Mouse (Mus musculus): ENCODE measurements around the gene Klhl22.
A peak's percentile ranks its signal among the peaks of the same experiment; 100 is the strongest.
"Not testable (repeated sequence)": the region's sequence is repeated elsewhere in the genome, so short reads cannot be mapped to it uniquely, and the experiment has no call there.

Klhl22 gene

DNA sequence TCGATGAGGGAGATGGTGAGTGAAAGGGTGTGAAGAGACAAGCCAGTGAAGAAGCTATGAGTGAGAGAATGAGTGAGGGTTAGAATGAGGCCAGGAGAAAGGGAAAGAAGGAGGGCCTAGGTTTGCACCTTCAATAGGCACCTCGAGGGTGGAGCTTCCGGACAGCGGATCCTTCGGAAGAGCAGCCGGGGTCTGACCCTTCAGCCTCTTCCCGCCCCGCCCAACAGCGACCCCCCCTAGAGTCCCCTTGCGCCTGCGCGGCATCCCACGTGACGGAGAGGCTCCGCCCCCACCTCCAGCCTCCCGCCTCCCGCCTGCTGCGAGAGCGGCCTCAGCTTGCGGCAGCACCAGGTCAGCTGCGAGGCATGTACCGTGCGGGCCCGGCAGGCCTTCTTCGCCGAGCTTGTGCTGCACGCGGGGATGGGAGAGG is at the start of gene Klhl22:
Gene Klhl22, plus strand, starts transcription at position 275 of the 430 bp plus-strand sequence.
- peak; percentile 92 to 94 for DNase-seq

DNA sequence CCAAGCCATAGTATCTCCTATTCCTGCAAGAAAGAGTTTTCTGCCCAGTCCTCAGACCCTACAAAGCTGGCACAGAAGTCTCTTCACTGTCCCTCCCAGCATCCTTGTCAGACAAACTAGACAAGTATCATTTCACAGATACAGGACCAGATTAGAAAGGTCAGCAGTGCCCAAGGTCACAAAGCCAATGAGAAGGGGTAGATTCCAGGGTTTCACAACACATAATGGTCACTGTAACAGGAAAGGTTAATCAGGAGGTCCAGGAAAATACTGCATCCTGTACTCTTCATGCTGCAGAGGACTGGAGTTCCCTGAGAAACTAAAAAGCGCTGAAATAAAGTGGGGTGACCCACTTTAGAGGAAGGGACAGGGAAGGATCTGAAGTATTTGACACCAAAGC is 41.6 kb upstream of the Klhl22 start:
- no peak for DNase-seq

DNA sequence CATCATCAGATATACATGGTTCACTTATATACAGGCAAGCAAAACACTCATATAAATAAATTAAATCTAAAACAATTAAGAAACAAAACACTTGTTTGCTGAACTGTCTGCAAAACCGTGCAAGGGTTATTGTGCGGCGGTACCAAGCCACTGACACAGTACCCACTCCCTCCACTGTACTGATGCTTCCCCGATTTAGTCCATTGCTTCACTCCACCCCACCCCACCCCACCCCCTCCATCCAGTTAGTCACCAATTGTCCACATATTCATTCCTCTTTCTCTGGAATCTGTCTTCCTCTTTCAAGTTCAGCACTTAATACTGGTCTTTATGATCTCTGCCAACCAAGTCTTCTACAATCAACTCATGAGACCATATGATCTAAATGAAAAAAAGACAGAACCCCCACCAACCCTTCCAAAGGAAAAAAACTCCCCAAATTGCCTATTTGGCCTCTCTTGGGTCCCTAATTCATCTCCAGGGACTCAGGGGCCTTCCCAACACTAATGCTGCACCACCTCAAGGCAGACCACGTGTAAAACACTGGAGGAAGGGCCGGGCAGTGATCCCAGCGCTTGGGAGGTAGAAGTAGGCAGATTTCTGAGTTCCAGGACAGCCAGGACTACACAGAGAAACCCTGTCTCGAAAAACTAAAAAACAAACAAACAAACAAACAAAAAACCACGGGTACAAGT is 38.2 kb upstream of the Klhl22 start:
- DNase-seq, result no peak

DNA sequence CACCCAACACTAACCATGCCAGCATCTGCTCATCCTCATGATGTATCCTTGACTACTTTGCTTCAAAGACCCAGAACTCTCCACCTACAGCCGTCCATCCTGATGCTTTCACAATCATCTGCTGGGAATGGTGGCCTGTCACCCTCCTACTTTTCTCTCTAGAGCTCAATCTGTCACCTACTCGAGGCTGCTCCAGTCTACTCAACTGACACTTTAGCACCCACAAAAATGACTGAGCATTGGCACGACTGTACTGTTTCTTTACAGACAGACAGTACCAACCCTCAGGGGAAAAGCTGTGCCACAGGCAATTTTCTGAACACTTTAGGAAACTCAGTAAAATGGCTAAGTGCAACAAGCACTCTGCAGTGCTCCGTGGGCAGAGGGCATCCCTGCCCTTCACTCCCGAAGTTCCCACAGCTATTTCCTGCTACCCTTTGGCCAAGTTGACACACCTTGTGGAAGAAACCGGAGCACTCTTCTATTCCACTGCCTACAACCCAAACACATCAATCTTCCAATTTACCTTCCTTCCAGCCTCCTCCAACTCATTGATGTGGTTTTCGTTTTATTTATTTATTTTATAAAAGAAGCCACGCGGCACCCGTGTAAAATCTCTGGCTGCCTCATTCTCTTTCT is 37.5 kb upstream of the Klhl22 start:
- no peak for DNase-seq

DNA sequence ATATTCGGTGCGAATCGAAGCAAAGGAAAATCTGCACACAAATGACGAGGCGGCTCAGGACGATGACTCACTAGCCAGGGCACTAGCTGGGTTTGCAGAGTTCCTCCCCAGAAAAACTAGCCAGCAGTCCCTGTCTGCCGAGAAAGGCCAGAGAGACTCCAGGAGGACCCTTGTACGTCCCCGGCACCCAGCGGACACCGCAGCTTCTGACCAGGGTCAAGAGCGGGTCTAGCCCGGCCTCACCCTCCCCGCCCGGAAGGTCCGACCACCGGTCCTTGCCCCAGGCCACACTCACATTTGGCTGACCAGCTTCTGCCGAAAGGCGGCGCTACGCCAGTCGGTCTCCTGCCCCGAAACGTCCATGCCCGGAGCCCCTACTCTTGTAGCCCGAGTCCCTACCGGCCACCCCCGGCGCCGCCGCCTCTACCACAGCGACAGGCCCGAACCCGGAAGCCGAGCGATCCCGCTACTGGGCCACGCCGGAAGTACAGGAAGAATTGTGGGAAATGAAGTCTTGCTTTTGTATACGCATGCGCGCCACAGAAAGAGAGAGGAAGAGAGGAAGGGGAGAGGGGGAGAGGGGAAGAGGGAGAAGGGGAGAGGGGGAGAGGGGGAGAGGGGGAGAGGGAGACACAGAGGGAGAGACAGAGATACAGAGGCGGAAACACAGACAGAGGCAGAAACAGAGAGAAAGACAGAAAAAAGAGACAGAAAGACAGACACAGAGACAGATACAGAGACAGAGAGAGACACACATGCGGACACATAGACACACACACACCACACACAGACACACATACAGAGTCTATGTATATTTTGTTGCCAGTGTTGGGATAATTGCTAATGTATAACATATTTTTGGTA is 36.7 kb upstream of the Klhl22 start:
- peak; percentile 89 to 93 for DNase-seq

DNA sequence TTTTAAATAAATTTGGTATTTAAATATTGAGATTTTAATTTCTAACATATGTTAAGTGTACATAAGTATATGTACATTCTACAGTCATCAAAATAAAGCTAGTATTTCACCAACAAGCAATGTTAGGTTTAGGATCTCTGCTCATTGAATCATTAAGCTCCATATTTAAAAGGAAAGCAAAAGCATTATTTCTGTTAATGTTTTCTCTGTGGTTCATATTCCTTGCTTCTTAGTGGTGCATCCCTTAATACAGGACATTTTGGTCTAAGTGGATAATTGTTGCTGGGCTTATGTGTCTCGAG is 36.1 kb upstream of the Klhl22 start:
- no peak for DNase-seq

DNA sequence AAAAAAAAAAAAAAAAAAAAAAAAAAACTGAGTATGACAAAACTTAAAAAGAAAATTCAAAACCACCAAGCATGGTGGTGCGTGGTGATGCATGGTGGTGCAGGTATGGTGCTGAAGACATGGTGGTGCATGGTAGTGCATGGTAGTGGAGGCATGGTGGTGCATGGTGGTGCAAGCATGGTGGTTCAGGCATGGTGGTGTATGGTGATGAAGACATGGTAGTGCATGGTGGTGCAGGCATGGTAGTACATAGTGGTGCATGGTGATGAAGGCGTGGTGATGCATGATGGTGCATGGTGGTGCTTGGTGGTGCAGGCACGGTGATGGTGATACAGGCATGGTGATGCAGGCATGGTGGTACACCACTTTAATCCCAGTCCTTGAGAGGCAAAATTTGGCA is 35.0 kb upstream of the Klhl22 start:
- DNase-seq, result no peak

DNA sequence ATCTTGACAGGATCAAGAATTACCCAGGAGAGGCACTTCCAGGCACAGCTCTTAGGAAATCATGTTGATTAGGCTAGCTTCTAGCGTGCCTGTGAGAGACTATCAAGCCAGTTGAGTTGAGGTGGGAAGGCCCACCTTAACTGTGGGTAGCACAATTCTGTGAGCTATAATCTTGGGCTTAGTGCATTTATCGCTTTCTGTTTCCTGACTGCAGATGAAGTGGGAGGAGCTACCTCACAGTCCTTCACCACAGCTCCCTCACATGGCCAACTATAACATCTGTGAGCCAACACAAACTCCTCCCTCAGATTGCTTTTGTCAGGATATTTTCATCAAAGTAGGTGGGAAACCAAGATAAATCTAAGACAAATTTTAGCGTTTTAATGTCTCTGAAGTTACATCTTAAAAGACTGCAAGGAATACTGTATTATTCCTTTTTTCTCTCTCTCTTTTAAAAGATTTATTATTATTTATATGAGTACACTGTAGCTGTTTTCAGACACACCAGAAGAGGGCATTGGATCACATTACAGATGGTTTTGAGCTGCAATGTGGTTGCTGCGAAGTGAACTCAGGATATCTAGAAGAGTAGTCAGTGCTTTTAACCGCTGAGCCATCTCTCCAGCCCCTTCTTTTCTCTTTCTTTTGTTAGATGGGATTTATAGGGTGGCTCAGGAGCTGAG is 32.1 kb upstream of the Klhl22 start:
- DNase-seq, result peak in 1 of 2 experiments; percentile 30

DNA sequence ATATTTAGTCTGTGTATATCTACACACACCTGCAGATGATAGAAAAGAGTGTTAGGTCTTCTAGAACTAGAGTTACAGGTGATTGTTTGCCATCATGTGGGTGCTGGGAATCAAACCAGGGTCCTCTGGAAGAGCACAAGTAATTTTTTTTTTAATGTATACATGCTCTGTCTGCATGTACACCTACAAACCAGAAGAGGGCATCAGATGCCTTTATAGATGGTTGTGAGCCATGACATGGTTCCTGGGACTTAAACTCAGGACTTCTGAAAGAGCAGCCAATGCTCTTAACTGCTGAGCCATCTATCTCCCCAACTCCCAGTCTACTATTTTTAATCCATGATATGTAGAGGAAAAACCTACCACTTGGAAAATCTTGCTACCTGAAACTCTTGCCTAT is 29.4 kb upstream of the Klhl22 start:
- DNase-seq, result no peak

DNA sequence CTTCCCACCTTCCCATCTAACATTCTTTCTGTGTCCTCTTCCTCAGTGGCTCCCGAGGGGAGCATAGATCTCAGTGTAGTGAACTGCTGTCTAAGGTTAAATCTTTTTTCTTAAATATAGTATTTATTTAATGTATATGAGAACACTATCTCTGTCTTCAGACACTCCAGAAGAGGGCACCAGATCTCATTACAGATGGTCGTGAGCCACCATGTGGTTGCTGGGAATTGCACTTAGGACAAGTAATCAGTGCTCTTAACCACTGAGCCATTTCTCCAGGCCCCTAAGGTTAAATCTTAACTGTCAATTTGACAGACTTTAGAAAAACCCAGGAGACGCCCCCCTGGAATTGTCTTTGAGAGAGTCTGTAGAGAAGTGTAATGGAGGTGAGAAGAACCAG is 27.4 kb upstream of the Klhl22 start:
- no peak for DNase-seq

DNA sequence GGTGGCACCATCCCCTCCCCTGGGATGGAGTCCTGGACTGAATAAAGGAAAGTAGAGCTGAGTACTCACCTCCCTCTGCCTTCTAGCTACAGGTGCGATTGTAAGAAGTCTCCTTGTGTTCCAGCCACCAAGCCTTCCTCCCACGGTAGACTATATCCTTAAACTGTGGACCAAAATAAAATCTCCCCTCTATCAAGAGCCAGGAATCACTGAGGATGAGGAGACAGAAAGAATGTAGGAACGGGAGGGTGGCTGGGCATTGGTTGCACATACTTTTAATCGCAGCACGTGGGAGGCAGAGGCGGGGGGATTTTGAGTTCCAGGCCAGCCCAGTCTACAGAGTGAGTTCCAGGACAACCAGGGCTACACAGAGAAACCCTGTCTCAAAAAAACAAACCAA is 27.0 kb upstream of the Klhl22 start:
- no peak for DNase-seq

DNA sequence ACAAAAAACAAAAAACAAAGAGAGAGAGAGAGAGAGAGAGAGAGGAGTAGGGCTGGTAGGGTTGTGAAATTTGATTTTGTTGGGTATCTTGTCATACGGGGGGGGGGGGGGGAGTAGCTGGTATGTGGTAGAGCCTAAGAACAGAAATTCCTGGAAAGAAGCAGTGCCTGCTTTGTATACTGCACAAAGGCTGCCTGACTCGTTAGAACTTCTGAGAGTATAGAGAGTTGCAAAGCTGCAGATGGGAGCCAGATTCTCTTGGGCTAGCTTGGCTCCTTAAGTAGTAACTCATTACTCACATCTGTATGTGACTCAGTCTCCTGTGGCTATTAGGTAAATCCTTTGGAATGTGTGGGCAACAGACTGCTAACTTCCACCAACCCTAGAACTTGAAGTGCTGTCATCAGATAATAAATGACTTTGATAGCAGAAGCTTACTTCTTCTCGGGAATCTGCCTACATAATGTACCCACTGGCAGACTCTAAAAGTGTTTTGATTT is 26.5 kb upstream of the Klhl22 start, which contains the start of gene Med15:
Gene Med15, minus strand, starts transcription at position 51 of the 500 bp plus-strand sequence.
- no peak for DNase-seq

DNA sequence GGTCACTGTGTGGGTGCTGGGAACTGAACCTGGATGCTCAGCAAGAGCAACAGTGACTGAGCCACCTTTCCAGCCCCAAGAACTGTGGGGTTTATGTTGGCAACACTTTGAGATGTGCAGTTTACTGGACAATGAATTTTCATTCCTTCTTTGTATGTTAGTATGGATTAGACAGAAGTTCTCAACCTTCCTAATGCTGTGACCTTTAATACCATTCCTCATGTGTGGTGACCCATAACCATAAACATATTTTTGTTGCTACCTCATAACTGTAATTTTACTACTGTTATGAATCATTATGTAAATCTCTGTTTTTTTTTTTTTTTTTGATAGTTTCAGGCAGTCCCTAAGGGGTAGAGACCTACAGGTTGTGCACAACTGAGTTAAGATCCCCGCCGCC is 25.8 kb upstream of the Klhl22 start:
- no peak for DNase-seq

DNA sequence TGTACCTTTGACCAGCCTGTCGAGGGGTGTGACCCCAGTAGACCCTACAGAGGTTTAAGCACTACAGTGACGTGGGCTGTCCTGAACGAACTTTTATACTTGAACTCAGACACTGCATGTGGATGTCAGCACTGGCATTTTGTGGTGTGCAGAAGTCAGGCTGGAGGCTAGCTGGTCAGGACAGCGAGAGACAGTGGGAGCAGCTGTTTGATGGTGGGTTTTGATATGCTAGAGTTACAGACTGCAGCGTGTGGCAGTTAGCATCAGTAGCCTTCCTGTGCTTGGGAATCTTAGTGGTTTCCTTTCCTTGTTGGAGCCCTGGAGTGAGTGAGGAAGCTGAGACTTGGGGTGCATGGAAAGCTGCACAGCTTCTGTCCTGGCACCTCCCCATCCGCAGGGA is 24.5 kb upstream of the Klhl22 start:
- not testable (repeated sequence) for DNase-seq

DNA sequence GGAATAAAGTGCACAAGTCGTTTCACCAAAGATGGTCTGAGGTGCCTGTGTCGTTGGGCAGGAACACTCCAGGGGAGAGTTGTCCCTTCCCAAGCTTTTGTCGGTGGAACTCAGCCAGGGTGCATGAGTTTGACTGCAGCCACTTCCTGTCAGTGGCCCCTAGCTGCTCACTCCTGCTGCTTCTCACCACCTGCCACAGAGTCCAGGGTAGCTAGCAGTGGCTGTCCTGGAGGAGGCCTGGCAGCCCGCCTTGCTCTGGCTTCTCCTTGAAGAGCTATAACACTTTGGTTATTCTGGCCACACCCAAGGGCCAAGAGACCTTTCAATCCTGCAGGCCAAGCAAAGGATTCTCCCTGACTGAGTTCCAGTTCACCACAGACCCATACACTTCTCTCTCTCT is 23.3 kb upstream of the Klhl22 start:
- DNase-seq, result no peak

DNA sequence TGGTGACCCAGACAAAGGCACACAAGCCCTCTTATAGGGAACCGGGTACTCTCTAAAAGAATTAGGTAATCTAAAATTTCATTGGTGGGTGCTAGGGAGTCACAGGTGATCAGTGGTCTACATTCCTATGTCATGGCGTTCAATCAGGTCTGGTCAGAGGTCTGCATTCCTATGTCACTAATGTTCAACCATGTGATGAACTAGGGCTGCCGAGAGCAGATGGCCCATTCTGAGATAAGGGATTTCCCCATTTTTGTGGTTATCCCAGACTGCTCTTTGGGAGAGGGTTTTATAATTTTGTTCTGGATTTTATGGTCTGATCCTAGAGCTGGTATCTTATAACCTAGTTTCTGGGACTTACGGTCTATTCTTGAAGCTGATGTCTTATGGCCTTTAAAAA is 19.3 kb upstream of the Klhl22 start:
- DNase-seq, result no peak

DNA sequence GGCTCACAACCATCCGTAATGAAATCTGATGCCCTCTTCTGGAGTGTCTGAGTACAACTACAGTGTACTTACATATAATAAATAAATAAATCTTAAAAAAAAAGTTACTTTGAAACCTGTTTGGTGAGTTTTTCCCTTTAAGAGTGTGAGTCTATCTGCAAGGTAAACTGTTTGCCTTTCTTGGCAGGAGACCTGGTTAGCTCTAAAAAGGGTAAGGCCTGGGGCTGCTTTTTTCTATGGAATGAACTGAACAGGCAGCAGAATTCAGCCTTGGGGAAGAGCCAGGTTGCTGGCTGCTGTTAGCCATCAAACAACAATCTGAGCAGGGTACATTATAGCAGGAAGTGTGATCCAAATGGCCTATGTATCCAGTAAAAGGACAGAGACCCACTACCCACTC is 16.6 kb upstream of the Klhl22 start:
- no peak for DNase-seq

DNA sequence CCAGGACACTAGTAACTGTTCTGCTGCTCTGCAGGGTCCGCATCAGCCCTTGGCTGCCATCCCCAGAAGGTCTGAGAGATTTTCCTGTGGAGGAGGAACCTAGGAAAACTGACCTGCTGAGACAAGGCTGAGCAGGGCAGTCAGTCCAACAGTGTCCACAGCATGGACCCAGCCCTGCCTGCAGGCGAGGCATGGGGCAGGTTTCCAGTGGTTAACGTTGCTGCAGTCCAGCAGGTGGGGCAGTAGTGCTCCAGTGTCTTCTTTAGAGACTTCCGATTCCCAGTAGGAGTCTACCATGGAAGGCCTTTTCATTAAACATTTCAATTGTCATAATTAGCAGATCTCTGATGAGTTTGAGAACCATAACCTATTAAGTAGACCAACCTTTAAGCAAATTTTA is 16.1 kb upstream of the Klhl22 start:
- no peak for DNase-seq

DNA sequence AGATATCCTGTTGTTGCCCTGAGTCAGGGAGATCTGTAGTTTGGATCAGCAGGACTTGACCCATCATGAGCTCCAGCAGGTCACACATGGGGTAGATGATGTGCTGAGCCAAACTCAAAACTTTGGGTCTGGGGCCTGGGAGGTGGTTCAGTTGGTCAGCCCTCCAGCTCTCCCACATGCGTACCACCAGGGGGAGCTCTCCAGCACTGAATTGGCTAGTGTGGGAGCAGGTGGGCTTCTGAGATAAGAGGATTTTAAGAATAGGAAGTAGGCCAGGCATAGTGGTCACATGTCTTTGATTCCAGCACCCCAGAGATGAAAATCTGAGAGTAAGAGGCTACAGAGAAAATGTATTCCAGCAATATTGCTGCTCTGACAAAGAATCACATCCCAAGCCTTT is 14.9 kb upstream of the Klhl22 start:
- DNase-seq, result peak; percentile 27 to 63

DNA sequence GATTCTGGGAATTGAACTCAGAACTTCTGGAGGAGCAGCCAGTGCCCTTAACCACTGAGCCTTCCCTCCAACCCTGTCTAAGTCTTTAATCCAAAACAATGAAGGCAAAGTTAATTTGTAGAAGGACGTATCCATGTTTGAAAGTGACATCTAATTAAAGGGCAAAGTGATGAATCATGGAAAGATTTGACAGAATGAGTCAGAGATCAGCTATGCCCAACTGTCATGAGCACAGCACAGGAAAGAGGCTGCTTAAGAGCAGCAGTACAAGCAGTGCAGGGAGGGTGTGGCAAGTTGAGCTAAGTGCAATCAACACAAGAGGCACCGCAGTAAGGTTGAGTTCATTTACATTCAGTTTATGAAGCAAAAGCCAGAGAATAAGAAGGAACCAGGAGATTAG is 14.4 kb upstream of the Klhl22 start:
- DNase-seq, result no peak

DNA sequence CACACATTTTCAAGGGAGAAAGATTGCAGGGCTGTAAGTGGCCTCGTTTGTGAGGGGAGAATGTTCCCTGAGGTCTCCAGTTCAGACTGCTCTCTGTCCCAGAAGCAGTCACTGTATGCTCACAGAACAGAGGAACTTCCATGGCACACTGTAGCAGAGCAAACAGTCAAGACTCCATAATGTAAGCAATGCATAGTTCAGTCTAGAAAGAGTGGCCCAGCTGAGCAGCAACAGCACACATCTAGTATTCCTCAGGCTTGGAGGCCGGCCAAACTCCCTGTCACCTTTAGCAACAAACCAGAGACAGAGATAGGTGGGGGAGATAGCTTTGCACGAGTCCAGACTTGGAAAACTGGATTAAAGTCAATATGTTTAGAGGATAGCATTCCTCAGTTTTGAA is 6.4 kb upstream of the Klhl22 start:
- no peak for DNase-seq

DNA sequence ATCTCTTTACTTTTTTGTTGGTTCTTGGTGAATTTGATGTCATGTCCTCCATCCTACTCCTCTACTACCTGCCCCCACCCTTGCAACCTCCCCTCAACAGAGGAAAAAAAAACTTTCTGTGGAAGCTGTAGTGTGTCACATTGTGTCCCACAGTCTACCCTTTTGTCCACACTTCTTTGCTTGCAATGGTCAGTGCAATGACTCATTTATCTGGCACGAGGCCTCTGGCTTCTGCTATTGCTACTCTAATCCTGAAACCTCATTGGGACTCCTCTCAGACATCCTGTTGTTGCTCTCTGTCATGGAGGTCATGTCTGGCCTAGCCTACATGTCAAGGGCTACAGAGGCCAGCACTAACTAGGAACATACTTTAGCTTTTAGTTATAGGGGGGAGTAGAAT is 5.7 kb upstream of the Klhl22 start:
- no peak for DNase-seq

DNA sequence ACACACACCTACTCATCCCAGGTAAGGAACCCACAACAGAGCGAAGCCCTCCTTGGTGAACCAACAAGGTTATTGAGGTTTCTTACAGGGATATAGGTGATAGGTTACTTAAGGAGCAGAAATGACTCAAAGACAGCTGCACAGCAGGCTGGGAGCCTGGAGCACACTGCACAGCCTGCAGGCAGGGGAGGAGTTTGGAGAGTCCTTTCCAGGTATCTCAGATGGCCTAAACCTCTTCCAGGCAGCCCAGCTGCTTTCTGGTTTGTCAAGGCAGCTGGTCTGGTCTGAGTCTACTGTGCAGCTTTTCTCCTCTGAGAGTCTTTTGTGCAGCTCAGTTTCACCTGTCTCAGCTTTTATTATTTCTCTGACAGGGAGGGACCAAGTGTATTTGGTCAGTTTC is 1.7 kb upstream of the Klhl22 start:
- no peak for DNase-seq
